Mouse (Mus musculus) thymus, adult 2 months (tissue): ENCODE measurements at regions not wholly inside any gene's neighbourhood (a gene's known extent, or its start where the extent isn't known, plus 50 kb on each side); places are given as distances from the start of the nearest gene placed in this dataset.

ENCODE experiments used
- CTCF ChIP-seq: fragments of 200-500 bp; IDR thresholded peaks from 2 replicates; pipeline ENCODE4 v1.5.1; 2012; ENCODE audit warnings: mild to moderate bottlenecking, control low read depth, low read length, moderate library complexity, borderline replicate concordance; ENCODE audit not compliant: control insufficient read depth, poor library complexity, insufficient read depth; ENCODE audit errors: extremely low read depth
- POLR2A ChIP-seq: fragments of 200-500 bp; IDR thresholded peaks from 2 replicates; pipeline ENCODE4 v1.6.1; 2012; ENCODE audit warnings: mild to moderate bottlenecking, low read length, control low read depth, moderate library complexity; ENCODE audit not compliant: control insufficient read depth, poor library complexity, insufficient read depth; ENCODE audit errors: extremely low read depth

DNA sequence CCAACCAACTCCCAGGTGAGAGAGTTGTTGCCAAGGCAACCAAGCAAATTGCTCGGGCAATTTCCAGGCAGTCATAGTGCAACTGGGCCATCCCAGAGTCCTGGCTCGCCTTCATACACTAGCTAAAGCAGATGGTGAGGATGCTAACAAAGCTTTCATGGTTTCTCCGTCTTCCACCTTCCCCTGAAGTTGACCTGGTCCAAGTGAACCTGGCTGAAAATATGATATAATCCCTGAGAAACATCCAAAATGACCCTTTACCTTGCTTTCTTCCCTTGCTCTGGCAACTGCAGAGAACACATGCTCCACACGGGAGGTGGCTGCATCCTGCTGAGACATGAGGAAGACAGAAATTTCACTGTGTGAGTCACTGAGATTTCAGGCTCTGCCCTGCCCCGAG is 494.1 kb downstream of the Pdcd6ip start:
- TF ChIP-seq CTCF (no peak), POLR2A (no peak)
